Mouse (Mus musculus) left cerebral cortex, postnatal 25 days (tissue): ENCODE results near the gene Tgif2lx2. TPM values are rescaled to one million over a fixed set of nuclear protein-coding genes. Genes with fewer than 3 reads are reported as not detected.
"Not testable (repeated sequence)": the region's sequence is repeated elsewhere in the genome, so short reads cannot be mapped to it uniquely, and the experiment has no call there.

Experiments used
- DNase-seq, 2 experiments: peaks; one replicate each; pipeline ENCODE4 v3.0.0; 2022; ENCODE audit warnings: low spot score in 2 of 2, mixed read lengths in 1 of 2
- intact Hi-C: fragments of 180-260 bp; cut with DNase I; formaldehyde crosslinking; loops from one replicate; pipeline ENCODE4 v1.15.1; 2025
- total RNA-seq, 2 experiments: library from RNA; stranded (reverse); gene quantifications; 2 replicates each; pipeline ENCODE4 v1.2.3; 2021

Gene Tgif2lx2
- total RNA-seq = not detected

- intact Hi-C loops, DNase-seq: not testable (repeated sequence)
These were observed at the start of gene Tgif2lx2 for GRCm38 (mm10) chrX:118426927-118427326. Gene Tgif2lx2, plus strand, starts transcription at chrX:118427227.

Other genes starting within 250 kb of the Tgif2lx2 start
- gene Tgif2lx1, start 53.5 kb downstream of the Tgif2lx2 start, total RNA-seq = not detected